ENCODE assay signal across 25 mouse cellular contexts in genomic region chr2:165102920-165103319, GRCm38 (mm10). TPM values are rescaled to one million over a fixed set of nuclear protein-coding genes. Genes with fewer than 3 reads are reported as not detected.
DNase-seq lines count a peak whose midpoint lies in the region; ATAC-seq and TF ChIP-seq lines count a peak whose summit lies in the region.
"Had no signal": no experiment of that assay in that cellular context is flagged by ENCODE, and none has a peak within 500 bp of the region (broad histone marks: within the 10 kb centered on the region; RNA-seq: fewer than 3 reads in every experiment).

No protein-coding gene starts in this region.

- H3K27me3 ChIP-seq in kidney, postnatal 0 days (ENCODE audit: insufficient read depth, low read length), result peaks cover 22% of the 10 kb centered on the region; the same call in 1 of the 2 replicates
- peaks cover 46% of the 10 kb centered on the region for H3K27me3 ChIP-seq in kidney, embryonic 16.5 days (ENCODE audit: insufficient read depth, low read length)
- H3K27me3 ChIP-seq: forebrain, embryonic 15.5 days had no signal

- peak; percentile 18 for DNase-seq in kidney, postnatal 0 days (ENCODE audit: low spot score)
- peak; percentile 23 for DNase-seq in c-Kit-positive CD71-negative TER-119-negative erythroid progenitor cells, embryonic 14.5 days (ENCODE audit: low read depth)
- no peak for DNase-seq in heart, adult 11 months
- no peak for DNase-seq in MN1 (ENCODE audit: low spot score)
- DNase-seq in layer of hippocampus, adult 9-11 months, result no peak
- DNase-seq: adrenal gland, adult 2 months; adrenal gland, postnatal 36 days; cerebellum, adult 11 months; cerebellum, adult 8-10 months; cerebellum, postnatal 14 days; gastrocnemius, postnatal 10 days; heart, postnatal 36 days had no signal

- TF ChIP-seq CTCF in kidney, postnatal 0 days (IDR thresholded peaks at IDR 0.05; ENCODE audit: low read depth), result no peak

- H3K4me3 ChIP-seq in kidney, postnatal 0 days (replicated peaks; ENCODE audit: low read depth, low read length), result no peak overlapping the region
- H3K4me3 ChIP-seq in kidney, embryonic 16.5 days (ENCODE audit: low read length), result no peak overlapping the region
- H3K4me3 ChIP-seq: embryonic facial prominence, embryonic 12.5 days; forebrain, embryonic 15.5 days; heart, embryonic 13.5 days; hindbrain, embryonic 12.5 days had no signal

- no peak overlapping the region for H3K27ac ChIP-seq in kidney, postnatal 0 days
- H3K27ac ChIP-seq in kidney, embryonic 16.5 days (ENCODE audit: low read length), result no peak overlapping the region
- H3K27ac ChIP-seq: embryonic facial prominence, embryonic 12.5 days; forebrain, embryonic 15.5 days; heart, embryonic 13.5 days; hindbrain, embryonic 12.5 days had no signal

- no peaks in the 10 kb centered on the region for H3K4me1 ChIP-seq in kidney, postnatal 0 days (replicated peaks; ENCODE audit: insufficient read depth, low read length)
- H3K4me1 ChIP-seq in kidney, embryonic 16.5 days (ENCODE audit: insufficient read depth, low read length), result 0 out of 2 replicates have a peak, but pooled peaks cover 9% of the 10 kb centered on the region

- H3K36me3 ChIP-seq in kidney, postnatal 0 days (ENCODE audit: insufficient read depth, low read length), result no peaks in the 10 kb centered on the region
- no peaks in the 10 kb centered on the region for H3K36me3 ChIP-seq in kidney, embryonic 16.5 days (ENCODE audit: insufficient read depth, low read length)
- H3K36me3 ChIP-seq: embryonic facial prominence, embryonic 12.5 days; forebrain, embryonic 15.5 days; heart, embryonic 13.5 days; hindbrain, embryonic 12.5 days had no signal

- H3K9me3 ChIP-seq in kidney, postnatal 0 days (replicated peaks; ENCODE audit: low read length), result no peaks in the 10 kb centered on the region
- H3K9me3 ChIP-seq in kidney, embryonic 16.5 days (ENCODE audit: low read length), result no peaks in the 10 kb centered on the region
- H3K9me3 ChIP-seq: embryonic facial prominence, embryonic 12.5 days; forebrain, embryonic 15.5 days; heart, embryonic 13.5 days; hindbrain, embryonic 12.5 days had no signal

- H3K4me2 ChIP-seq in kidney, postnatal 0 days (ENCODE audit: low read length), result no peak overlapping the region
- no peak overlapping the region for H3K4me2 ChIP-seq in kidney, embryonic 16.5 days (replicated peaks; ENCODE audit: low read depth, low read length)
- H3K4me2 ChIP-seq: embryonic facial prominence, embryonic 12.5 days; forebrain, embryonic 15.5 days; heart, embryonic 13.5 days; hindbrain, embryonic 12.5 days had no signal

- H3K9ac ChIP-seq in kidney, postnatal 0 days (ENCODE audit: low read depth, low read length), result no peak overlapping the region
- H3K9ac ChIP-seq in kidney, embryonic 16.5 days (replicated peaks; ENCODE audit: low read length), result no peak overlapping the region
- H3K9ac ChIP-seq: embryonic facial prominence, embryonic 12.5 days; forebrain, embryonic 15.5 days; heart, embryonic 13.5 days; hindbrain, embryonic 12.5 days had no signal

- no peak for ATAC-seq in kidney, postnatal 0 days (replicated peaks; ENCODE audit: low FRiP score, low read depth)
- ATAC-seq in kidney, embryonic 16.5 days (ENCODE audit: low FRiP score, low TSS enrichment), result no peak
- peak; percentile 59 for ATAC-seq in megakaryocyte, adult 5-6 weeks (ENCODE audit: poor library complexity, severe bottlenecking)
- ATAC-seq: forebrain, embryonic 15.5 days; hindbrain, embryonic 16.5 days; inflammation-experienced regulatory T-cells, adult 6 months had no signal

- 74% methylated on average over 3 of the region's 3 CpGs for WGBS in kidney, postnatal 0 days
- WGBS in kidney, embryonic 16.5 days, result 67% methylated on average over 3 of the region's 3 CpGs

RNA-seq across cellular contexts. Expression of gene 1700025C18Rik, which starts 12.4 kb away (rescaled TPM):
- polyA plus RNA-seq in kidney, postnatal 0 days (2015; fragmentation: Nextera tagmentation; extraction: Ambion mirVana), result not detected in 2 replicates
- polyA plus RNA-seq in kidney, embryonic 16.5 days (2015; fragmentation: Nextera tagmentation; extraction: Ambion mirVana), result not detected in 2 replicates
- total RNA-seq in megakaryocyte, adult 5-6 weeks (2015), result not detected in 2 replicates
- total RNA-seq in megakaryocyte, adult 5-6 weeks (2017), result not detected in 2 replicates
- total RNA-seq: adrenal gland, adult 2 months; adrenal gland, postnatal 36 days; ES-E14; gastrocnemius, postnatal 10 days; heart, postnatal 36 days had no signal
- polyA plus RNA-seq: adrenal gland, adult 2 months; cortical plate, adult 2 months; embryonic facial prominence, embryonic 12.5 days; forebrain, embryonic 11.5 days; forebrain, embryonic 15.5 days; gonadal fat pad, adult 2 months; heart, embryonic 13.5 days; heart, postnatal 0 days; hindbrain, embryonic 12.5 days; hindbrain, embryonic 16.5 days; inflammation-experienced regulatory T-cells, adult 6 months had no signal

RNA-seq across cellular contexts. Expression of gene Cd40, which starts 47.5 kb away (rescaled TPM):
- polyA plus RNA-seq in kidney, postnatal 0 days (2015; fragmentation: Nextera tagmentation; extraction: Ambion mirVana), result 13.5 and 16.7 TPM in 2 replicates
- polyA plus RNA-seq in kidney, embryonic 16.5 days (2015; fragmentation: Nextera tagmentation; extraction: Ambion mirVana), result 9.3 and 12.5 TPM in 2 replicates
- 12.9 and 17.0 TPM in 2 replicates for total RNA-seq in megakaryocyte, adult 5-6 weeks (2015)
- total RNA-seq in megakaryocyte, adult 5-6 weeks (2017), result 21.7 and 22.5 TPM in 2 replicates

Comparison
In these comparisons a context has a peak if more than half of its experiments do, and no peak if none do; other contexts are left out.
1. DNase-seq: peak in kidney, postnatal 0 days (single experiment) and c-Kit-positive CD71-negative TER-119-negative erythroid progenitor cells, embryonic 14.5 days (single experiment); none in heart, adult 11 months (single experiment), MN1 (single experiment) and layer of hippocampus, adult 9-11 months (single experiment).